Mouse (Mus musculus): ENCODE data around the gene Trip11.

The Trip11 gene

GRCm38 (mm10) chr12:101818608-101819370 is 94.3 kb downstream of the Trip11 start, which contains the start of gene Fbln5:
TSS of gene Fbln5 (minus strand) at chr12:101819055.
- DNase-seq = peak; percentile 74 to 77

DNA sequence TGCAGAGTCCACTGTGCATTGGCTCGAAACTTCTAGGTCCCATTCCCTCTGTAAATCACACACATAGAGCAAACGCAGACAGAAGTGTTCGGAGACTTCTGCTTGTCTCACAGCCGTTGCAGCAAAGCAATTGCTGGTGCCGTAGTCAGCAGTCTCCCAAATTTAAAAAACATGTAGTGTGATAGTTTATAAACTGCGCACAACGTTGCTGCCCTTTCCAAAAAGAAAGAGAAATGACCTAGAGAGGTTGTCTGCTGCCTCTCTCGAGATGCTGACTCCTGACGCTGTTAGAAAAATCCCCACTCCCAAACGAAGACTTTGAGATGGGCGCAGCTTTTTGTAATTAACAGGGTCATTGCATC is 94.8 kb downstream of the Trip11 start:
- DNase-seq = no peak

- DNase-seq = peak; percentile 20 to 34
These were observed 96.3 kb downstream of the Trip11 start for GRCm38 (mm10) chr12:101816810-101817209.

DNA sequence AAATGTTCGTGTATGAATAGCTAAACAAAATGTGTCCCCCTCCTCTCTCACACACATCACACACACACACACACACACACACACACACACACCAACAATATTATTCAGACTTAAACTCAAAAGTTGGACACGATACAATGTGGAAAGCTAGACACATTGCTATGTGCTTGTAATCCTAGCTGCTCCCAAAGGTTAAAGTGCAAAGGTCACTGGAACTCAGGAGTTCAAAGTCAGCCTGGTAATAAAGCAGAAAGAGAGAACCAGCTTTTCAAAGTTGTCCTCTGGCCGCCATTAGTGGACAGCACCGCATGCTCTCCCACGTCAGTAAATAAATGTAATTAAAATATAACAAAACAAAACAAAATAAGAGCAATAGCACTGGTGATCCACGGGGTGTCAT is 97.3 kb downstream of the Trip11 start:
- no peak for DNase-seq

GRCm38 (mm10) chr12:101814423-101814822 is 98.6 kb downstream of the Trip11 start:
- no peak for DNase-seq

- no peak for DNase-seq
These were observed 101.9 kb downstream of the Trip11 start for GRCm38 (mm10) chr12:101811181-101811580.

DNA sequence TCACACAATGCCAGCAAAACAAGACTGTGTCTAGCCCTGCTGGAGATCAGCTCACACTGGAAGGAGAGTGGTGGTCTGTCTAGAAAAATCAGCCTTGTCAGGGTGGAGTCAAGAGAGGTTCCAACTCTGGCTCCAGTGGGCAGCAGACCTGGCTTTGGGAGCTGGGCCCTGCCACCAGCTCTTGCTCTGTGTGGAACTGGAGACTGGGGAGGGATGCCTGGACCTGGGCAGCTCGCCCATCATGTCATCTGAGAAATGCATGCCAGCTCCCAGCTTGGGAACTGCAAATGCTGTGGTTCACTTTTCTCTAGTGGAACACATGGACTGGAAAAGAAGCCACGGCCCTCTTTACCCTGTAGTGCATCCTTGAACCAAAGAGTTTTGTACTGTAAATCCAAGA is 102.6 kb downstream of the Trip11 start:
- no peak for DNase-seq

GRCm38 (mm10) chr12:101807400-101807799 is 105.7 kb downstream of the Trip11 start:
- DNase-seq = peak; percentile 40 to 41

DNA sequence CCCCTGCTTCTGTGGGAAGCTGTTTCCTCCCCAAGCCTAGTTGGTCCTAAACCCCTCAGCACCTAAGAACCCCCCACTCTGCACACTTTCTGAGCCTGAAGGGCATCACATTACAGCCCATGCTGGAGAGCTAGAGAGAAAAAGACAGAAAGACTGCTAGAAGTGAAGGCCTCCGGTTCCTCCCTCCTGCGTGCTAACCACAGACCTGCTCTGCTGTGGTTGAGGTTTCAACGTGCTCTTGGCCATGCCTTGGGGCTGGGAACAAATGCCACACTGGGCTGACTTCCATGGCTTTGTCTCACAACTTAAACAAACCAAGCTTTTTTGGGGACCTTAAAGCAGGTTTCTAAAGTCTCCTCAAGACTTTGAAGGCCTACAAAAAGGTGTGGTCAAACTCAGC is 110.6 kb downstream of the Trip11 start:
- no peak for DNase-seq

- no peak for DNase-seq
These were observed 111.3 kb downstream of the Trip11 start for GRCm38 (mm10) chr12:101801744-101802143.

GRCm38 (mm10) chr12:101801051-101801450 is 112.0 kb downstream of the Trip11 start:
- no peak for DNase-seq

DNA sequence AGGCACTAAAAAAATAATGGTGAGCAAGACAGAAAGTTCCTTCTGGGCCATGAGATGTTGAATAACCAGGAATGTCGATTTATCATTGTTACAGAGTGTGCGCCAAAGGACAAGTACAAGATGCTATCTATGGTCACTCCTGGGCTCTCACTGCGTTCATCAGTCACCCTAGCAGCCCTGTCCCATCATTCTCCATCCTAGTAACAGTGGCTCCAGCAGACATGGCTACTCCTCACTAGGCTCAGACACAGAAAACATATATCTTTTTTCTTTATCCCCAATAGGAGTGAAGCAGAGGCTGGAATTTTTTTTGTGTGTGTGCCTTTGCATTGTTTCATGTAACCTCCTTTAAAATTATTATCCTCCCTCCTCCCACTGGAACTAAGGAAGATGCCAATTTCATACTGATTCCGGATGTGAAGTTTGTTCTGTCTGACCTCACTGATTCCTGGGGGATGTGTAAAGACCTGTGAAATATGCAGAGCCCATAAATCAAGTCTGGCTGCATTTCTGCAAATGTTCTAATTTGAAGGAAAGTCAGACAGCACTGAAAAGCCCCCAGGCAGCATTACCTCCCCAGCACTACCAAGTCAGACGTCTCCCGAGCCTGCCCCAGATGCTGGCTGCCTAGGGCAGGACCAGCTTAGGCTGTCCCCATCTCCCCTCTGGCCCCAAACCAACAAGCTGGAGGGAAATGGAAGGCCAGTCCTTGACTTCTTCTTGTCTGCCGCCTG is 114.7 kb downstream of the Trip11 start:
- DNase-seq = no peak

DNA sequence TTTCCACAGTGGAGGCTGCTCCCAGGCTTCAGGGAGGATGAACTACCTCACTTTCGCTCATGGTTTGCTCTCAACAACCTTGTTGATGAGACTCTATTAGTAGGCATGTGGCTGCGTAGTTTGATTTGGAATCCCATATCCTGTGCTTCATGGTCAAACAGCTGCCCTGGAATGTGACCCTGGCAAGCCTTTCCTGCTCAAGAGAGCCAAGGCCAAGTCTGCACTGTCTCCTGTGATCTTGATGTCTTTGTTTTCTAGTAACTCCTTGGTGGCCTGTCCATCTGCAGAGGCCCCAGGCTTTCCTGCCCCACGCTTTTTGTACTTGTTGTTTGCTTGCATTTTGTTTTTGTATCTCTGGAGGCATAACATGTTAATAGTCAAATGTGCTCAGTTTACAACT is 118.6 kb downstream of the Trip11 start:
- peak; percentile 38 to 43 for DNase-seq

DNA sequence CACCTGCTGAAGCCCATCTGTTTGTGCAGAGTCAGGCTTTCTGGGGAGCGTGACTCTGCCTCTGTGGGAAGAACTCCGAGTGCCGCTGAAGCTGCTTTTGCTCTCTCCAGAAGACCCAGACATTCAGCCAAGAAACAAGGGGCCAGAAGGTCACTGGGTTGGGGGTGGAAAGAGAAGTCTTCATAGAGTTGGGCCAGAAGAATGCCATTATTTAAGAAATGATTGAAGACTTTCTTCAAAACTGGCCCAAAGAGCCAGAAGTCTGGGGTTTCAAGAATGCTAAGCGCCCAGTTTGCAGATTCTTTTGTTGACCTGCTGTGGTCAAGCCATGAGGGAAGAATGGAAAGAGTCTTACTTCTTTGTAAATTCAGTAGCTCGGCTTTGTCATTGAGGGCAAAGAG is 119.8 kb downstream of the Trip11 start:
- peak; percentile 40 to 47 for DNase-seq

- DNase-seq = no peak
These were observed 120.4 kb downstream of the Trip11 start for GRCm38 (mm10) chr12:101792684-101793083.

GRCm38 (mm10) chr12:101789767-101790166 is 123.3 kb downstream of the Trip11 start:
- DNase-seq = no peak

GRCm38 (mm10) chr12:101789250-101789649 is 123.8 kb downstream of the Trip11 start:
- DNase-seq = no peak
